Mouse (Mus musculus) myocyte (in vitro differentiated cells): ENCODE measurements at regions not wholly inside any gene's neighbourhood (a gene's known extent, or its start where the extent isn't known, plus 50 kb on each side); places are given as distances from the start of the nearest gene placed in this dataset.

Source experiments
- H3K27me3 ChIP-seq: one replicate; pipeline ENCODE4 v1.6.1; 2011; ENCODE audit not compliant: control insufficient read depth, insufficient read depth, insufficient read length
- H3K36me3 ChIP-seq: one replicate; pipeline ENCODE4 v1.6.1; 2011; ENCODE audit not compliant: control insufficient read depth, insufficient read depth
- H3K4me2 ChIP-seq: one replicate; pipeline ENCODE4 v1.6.1; 2011; ENCODE audit warnings: low read depth, control low read depth
- H3K4me3 ChIP-seq: one replicate; pipeline ENCODE4 v1.5.1; 2011; ENCODE audit warnings: mild to moderate bottlenecking, control low read depth, moderate library complexity
- H3K79me2 ChIP-seq: one replicate; pipeline ENCODE4 v1.6.1; 2011; ENCODE audit not compliant: control insufficient read depth, insufficient read depth
- H3ac ChIP-seq: one replicate; pipeline ENCODE4 v1.6.1; 2011; ENCODE audit not compliant: control insufficient read depth, insufficient read length
- E2F4 ChIP-seq: IDR thresholded peaks from one replicate; pipeline ENCODE4 v1.6.1; 2011; ENCODE audit warnings: mild to moderate bottlenecking, control low read depth, moderate library complexity; ENCODE audit not compliant: insufficient read depth
- MAX ChIP-seq: IDR thresholded peaks from one replicate; pipeline ENCODE4 v1.6.1; 2011; ENCODE audit warnings: low read depth, mild to moderate bottlenecking, control low read depth
- MYOD1 ChIP-seq, 3 experiments: IDR thresholded peaks; one replicate each; pipeline ENCODE4 v1.6.1; 2011; ENCODE audit warnings: control low read depth in 2 of 3, low read depth in 2 of 3, mild to moderate bottlenecking in 2 of 3, moderate library complexity in 1 of 3; ENCODE audit not compliant: insufficient read length in 2 of 3, control insufficient read depth in 1 of 3
- MYOG ChIP-seq, 3 experiments: IDR thresholded peaks; one replicate each; pipeline ENCODE4 v1.6.1; 2011; ENCODE audit warnings: control low read depth in 2 of 3, low read depth in 2 of 3, mild to moderate bottlenecking in 2 of 3; ENCODE audit not compliant: insufficient read length in 2 of 3, control insufficient read depth in 1 of 3, insufficient read depth in 1 of 3
- POLR2A ChIP-seq: IDR thresholded peaks from one replicate; pipeline ENCODE4 v1.6.1; 2011; ENCODE audit warnings: low read depth, mild to moderate bottlenecking, control low read depth, moderate library complexity; ENCODE audit not compliant: insufficient read length
- REST ChIP-seq: IDR thresholded peaks from one replicate; pipeline ENCODE4 v1.6.1; 2011; ENCODE audit warnings: mild to moderate bottlenecking, control low read depth, moderate library complexity; ENCODE audit not compliant: insufficient read depth, insufficient read length
- TCF12 ChIP-seq: IDR thresholded peaks from one replicate; pipeline ENCODE4 v1.6.1; 2011; ENCODE audit warnings: mild to moderate bottlenecking, control low read depth; ENCODE audit not compliant: poor library complexity, insufficient read depth, severe bottlenecking
- TCF3 ChIP-seq: IDR thresholded peaks from one replicate; pipeline ENCODE4 v1.6.1; 2011; ENCODE audit warnings: low read depth, control low read depth; ENCODE audit not compliant: insufficient read length

- TF ChIP-seq E2F4: no peak
- no peak for TF ChIP-seq TCF3
- no peak for TF ChIP-seq MYOD1 (IDR thresholded peaks at IDR 0.05; ENCODE audit: control insufficient read depth in 1 of 3, insufficient read length in 2 of 3, low read depth in 2 of 3)
- TF ChIP-seq TCF12: no peak
- no peak for TF ChIP-seq POLR2A
- TF ChIP-seq MYOG (IDR thresholded peaks at IDR 0.05; ENCODE audit: control insufficient read depth in 1 of 3, insufficient read depth in 1 of 3, insufficient read length in 2 of 3, low read depth in 2 of 3): no peak
- no peak for TF ChIP-seq REST
- TF ChIP-seq MAX: no peak
- Histone ChIP-seq H3K4me3 (no peak overlapping the region), H3K27me3 (no peaks in the 10 kb centered on the region), H3ac (no peak overlapping the region), H3K79me2 (no peaks in the 10 kb centered on the region), H3K36me3 (no peaks in the 10 kb centered on the region), H3K4me2 (no peak overlapping the region)
Observed at GRCm38 (mm10) chr1:163141471-163141870, 56.0 kb upstream of the Mroh9 start.

GRCm38 (mm10) chr1:163138179-163138578 is 52.7 kb upstream of the Mroh9 start:
- Histone ChIP-seq H3ac (no peak overlapping the region), H3K27me3 (no peaks in the 10 kb centered on the region), H3K79me2 (no peaks in the 10 kb centered on the region), H3K4me2 (no peak overlapping the region), H3K36me3 (no peaks in the 10 kb centered on the region), H3K4me3 (no peak overlapping the region)
- TF ChIP-seq TCF12 (no peak), REST (no peak), POLR2A (no peak)
